Mouse (Mus musculus) heart, postnatal 0 days (tissue): ENCODE measurements around the gene Ankrd28.

Source experiments
- CTCF ChIP-seq: IDR thresholded peaks from 2 replicates; pipeline ENCODE4 v1.5.1; 2016; ENCODE audit warnings: antibody characterized with exemption, control low read depth, low read depth
- EP300 ChIP-seq: IDR thresholded peaks from 2 replicates; pipeline ENCODE4 v1.6.1; 2016; ENCODE audit warnings: antibody characterized with exemption, low read depth

- TF ChIP-seq CTCF, result no peak
- TF ChIP-seq EP300, result no peak
Measured at GRCm38 (mm10) chr14:31709343-31709742, 121.1 kb downstream of the Ankrd28 start.
